Mouse (Mus musculus) hindbrain, embryonic 16.5 days (tissue): Measurements from ENCODE around the gene Vti1a. TPM values are rescaled to one million over a fixed set of nuclear protein-coding genes. Genes with fewer than 3 reads are reported as not detected.

ENCODE experiments used
- ATAC-seq: fragments of 200-750 bp; cut with Nextera tagmentation; 2 replicates; pipeline ENCODE4 v1.8.0; 2017; ENCODE audit warnings: moderate TSS enrichment, moderate library complexity
- H3K27ac ChIP-seq: fragments of 300-500 bp; sonication (generic); 2 replicates; pipeline ENCODE4 v1.5.1; 2014; ENCODE audit warnings: low read depth, mild to moderate bottlenecking, control low read depth, low read length, moderate library complexity
- H3K27me3 ChIP-seq: fragments of 300-500 bp; sonication (generic); replicated peaks from 2 replicates; pipeline ENCODE4 v1.6.1; 2014; ENCODE audit warnings: low read length; ENCODE audit not compliant: control insufficient read depth, insufficient read depth
- H3K36me3 ChIP-seq: fragments of 300-500 bp; sonication (generic); 2 replicates; pipeline ENCODE4 v1.6.1; 2014; ENCODE audit warnings: mild to moderate bottlenecking, low read length, moderate library complexity, mixed read lengths; ENCODE audit not compliant: control insufficient read depth, insufficient read depth
- H3K4me1 ChIP-seq: fragments of 300-500 bp; sonication (generic); 2 replicates; pipeline ENCODE4 v1.6.1; 2014; ENCODE audit warnings: low read depth, low read length; ENCODE audit not compliant: control insufficient read depth, insufficient read depth
- H3K4me2 ChIP-seq: fragments of 300-500 bp; sonication (generic); 2 replicates; pipeline ENCODE4 v1.6.1; 2014; ENCODE audit warnings: mild to moderate bottlenecking, low read length, control low read depth, moderate library complexity
- H3K4me3 ChIP-seq: fragments of 300-500 bp; sonication (generic); 2 replicates; pipeline ENCODE4 v1.5.1; 2014; ENCODE audit warnings: mild to moderate bottlenecking, low read length, control low read depth, moderate library complexity
- H3K9ac ChIP-seq: fragments of 300-500 bp; sonication (generic); 2 replicates; pipeline ENCODE4 v1.6.1; 2014; ENCODE audit warnings: low read depth, mild to moderate bottlenecking, control low read depth, low read length, moderate library complexity
- H3K9me3 ChIP-seq: fragments of 300-500 bp; sonication (generic); 2 replicates; pipeline ENCODE4 v1.6.1; 2014; ENCODE audit warnings: mild to moderate bottlenecking, low read length, moderate library complexity; ENCODE audit not compliant: control insufficient read depth
- WGBS: fragments of 180-500 bp; shearing (Covaris S2); extraction: QIAGEN DNeasy Blood & Tissue Kit; methylation state at CpG from one replicate; pipeline ENCODE4 v1.1.7; 2014; 5-methylcytosine and 5-hydroxymethylcytosine counted together
- polyA plus RNA-seq: library from polyadenylated mRNA; unstranded; fragments of >200 nt; fragmentation: Nextera tagmentation; extraction: Ambion mirVana; gene quantifications from 2 replicates; pipeline ENCODE4 v1.2.1, GENCODE M21; 2015

Vti1a gene
- polyA plus RNA-seq, 1 experiment from 2014 or later, result 37.1 TPM

- H3K4me1 ChIP-seq, result peaks cover 13% of the 10 kb centered on the region
- H3K4me3 ChIP-seq, result no peak overlapping the region
- no peak overlapping the region for H3K27ac ChIP-seq
- no peaks in the 10 kb centered on the region for H3K27me3 ChIP-seq
- no peak for ATAC-seq
- H3K4me2 ChIP-seq, result no peak overlapping the region
- no peaks in the 10 kb centered on the region for H3K9me3 ChIP-seq
- no peaks in the 10 kb centered on the region for H3K36me3 ChIP-seq
- H3K9ac ChIP-seq, result no peak overlapping the region
- 65% methylated on average over 13 of the region's 13 CpGs for WGBS
Observed at GRCm38 (mm10) chr19:55623605-55624004, 307.5 kb downstream of the Vti1a start.

- peaks cover 4% of the 10 kb centered on the region for H3K4me1 ChIP-seq
- WGBS, result 46% methylated on average over 16 of the region's 16 CpGs
- ATAC-seq, result no peak
- no peak overlapping the region for H3K4me3 ChIP-seq
- no peaks in the 10 kb centered on the region; the same call in 1 of the 2 replicates for H3K27me3 ChIP-seq
- H3K4me2 ChIP-seq, result peak overlapping the region; percentile 40
- H3K27ac ChIP-seq, result no peak overlapping the region
- no peaks in the 10 kb centered on the region for H3K36me3 ChIP-seq
- no peaks in the 10 kb centered on the region for H3K9me3 ChIP-seq
- peak overlapping the region; percentile 42; the same call in 1 of the 2 replicates for H3K9ac ChIP-seq
Observed at GRCm38 (mm10) chr19:55626483-55626882, 310.4 kb downstream of the Vti1a start.

- Histone ChIP-seq H3K4me2 (peak overlapping the region; percentile 40), H3K36me3 (no peaks in the 10 kb centered on the region), H3K9ac (no peak overlapping the region), H3K9me3 (no peaks in the 10 kb centered on the region), H3K27me3 (no peaks in the 10 kb centered on the region; the same call in 1 of the 2 replicates), H3K4me1 (peaks cover 4% of the 10 kb centered on the region), H3K27ac (no peak overlapping the region), H3K4me3 (no peak overlapping the region)
- WGBS, result 57% methylated on average over 12 of the region's 12 CpGs
- no peak for ATAC-seq
Observed at GRCm38 (mm10) chr19:55626952-55627351, 310.9 kb downstream of the Vti1a start.

GRCm38 (mm10) chr19:55635488-55635887 is 319.4 kb downstream of the Vti1a start:
- no peak for ATAC-seq
- H3K4me1 ChIP-seq, result no peaks in the 10 kb centered on the region; the same call in 1 of the 2 replicates
- H3K36me3 ChIP-seq, result no peaks in the 10 kb centered on the region
- no peak overlapping the region for H3K9ac ChIP-seq
- H3K4me3 ChIP-seq, result no peak overlapping the region
- H3K27ac ChIP-seq, result no peak overlapping the region
- no peak overlapping the region; the same call in 1 of the 2 replicates for H3K4me2 ChIP-seq
- H3K27me3 ChIP-seq, result peaks cover 4% of the 10 kb centered on the region; the same call in 1 of the 2 replicates
- WGBS, result 35% methylated on average over 15 of the region's 15 CpGs
- no peaks in the 10 kb centered on the region for H3K9me3 ChIP-seq

GRCm38 (mm10) chr19:55640251-55640650 is 324.2 kb downstream of the Vti1a start:
- no peak overlapping the region for H3K4me2 ChIP-seq
- H3K36me3 ChIP-seq, result no peaks in the 10 kb centered on the region
- peaks cover 6% of the 10 kb centered on the region; the same call in 1 of the 2 replicates for H3K4me1 ChIP-seq
- H3K9ac ChIP-seq, result no peak overlapping the region
- H3K27ac ChIP-seq, result no peak overlapping the region
- H3K4me3 ChIP-seq, result no peak overlapping the region
- no peaks in the 10 kb centered on the region for H3K9me3 ChIP-seq
- 93% methylated on average over 6 of the region's 6 CpGs for WGBS
- H3K27me3 ChIP-seq, result peaks cover 2% of the 10 kb centered on the region; the same call in 1 of the 2 replicates
- ATAC-seq, result no peak

GRCm38 (mm10) chr19:55641891-55642290 is 325.8 kb downstream of the Vti1a start:
- Histone ChIP-seq H3K4me2 (no peak overlapping the region), H3K4me3 (no peak overlapping the region), H3K36me3 (no peaks in the 10 kb centered on the region), H3K4me1 (peaks cover 6% of the 10 kb centered on the region; the same call in 1 of the 2 replicates), H3K27ac (no peak overlapping the region), H3K9ac (no peak overlapping the region), H3K27me3 (0 out of 2 replicates have a peak, but pooled peaks cover 2% of the 10 kb centered on the region), H3K9me3 (no peaks in the 10 kb centered on the region)
- ATAC-seq, result no peak
- 74% methylated on average over 2 of the region's 2 CpGs for WGBS

- Histone ChIP-seq H3K27ac (no peak overlapping the region), H3K36me3 (no peaks in the 10 kb centered on the region), H3K9ac (no peak overlapping the region), H3K4me2 (no peak overlapping the region), H3K4me1 (peaks cover 6% of the 10 kb centered on the region; the same call in 1 of the 2 replicates), H3K27me3 (0 out of 2 replicates have a peak, but pooled peaks cover 2% of the 10 kb centered on the region), H3K9me3 (no peaks in the 10 kb centered on the region), H3K4me3 (no peak overlapping the region)
- WGBS, result 35% methylated on average over 11 of the region's 11 CpGs
- no peak for ATAC-seq
Observed at GRCm38 (mm10) chr19:55642361-55642760, 326.3 kb downstream of the Vti1a start.

GRCm38 (mm10) chr19:55643288-55643901 is 327.3 kb downstream of the Vti1a start:
- peak; percentile 61 for ATAC-seq
- Histone ChIP-seq H3K4me1 (peaks cover 6% of the 10 kb centered on the region; the same call in 1 of the 2 replicates), H3K9ac (no peak overlapping the region), H3K9me3 (no peaks in the 10 kb centered on the region), H3K27ac (no peak overlapping the region), H3K27me3 (0 out of 2 replicates have a peak, but pooled peaks cover 2% of the 10 kb centered on the region), H3K4me2 (peak overlapping the region; percentile 39), H3K4me3 (peak overlapping the region; percentile 0; the same call in 1 of the 2 replicates), H3K36me3 (no peaks in the 10 kb centered on the region)
- 14% methylated on average over 13 of the region's 14 CpGs for WGBS

- no peaks in the 10 kb centered on the region for H3K36me3 ChIP-seq
- no peaks in the 10 kb centered on the region for H3K9me3 ChIP-seq
- H3K4me2 ChIP-seq, result peak overlapping the region; percentile 39; the same call in 1 of the 2 replicates
- 0 out of 2 replicates have a peak, but pooled peaks cover 2% of the 10 kb centered on the region for H3K27me3 ChIP-seq
- no peak overlapping the region for H3K9ac ChIP-seq
- H3K27ac ChIP-seq, result no peak overlapping the region
- H3K4me1 ChIP-seq, result peaks cover 6% of the 10 kb centered on the region; the same call in 1 of the 2 replicates
- ATAC-seq, result no peak
- 78% methylated on average over 13 of the region's 13 CpGs for WGBS
- H3K4me3 ChIP-seq, result no peak overlapping the region
Observed at GRCm38 (mm10) chr19:55643931-55644330, 327.8 kb downstream of the Vti1a start.
